17 mouse cellular contexts compared by ENCODE assay signal in the genomic region with DNA sequence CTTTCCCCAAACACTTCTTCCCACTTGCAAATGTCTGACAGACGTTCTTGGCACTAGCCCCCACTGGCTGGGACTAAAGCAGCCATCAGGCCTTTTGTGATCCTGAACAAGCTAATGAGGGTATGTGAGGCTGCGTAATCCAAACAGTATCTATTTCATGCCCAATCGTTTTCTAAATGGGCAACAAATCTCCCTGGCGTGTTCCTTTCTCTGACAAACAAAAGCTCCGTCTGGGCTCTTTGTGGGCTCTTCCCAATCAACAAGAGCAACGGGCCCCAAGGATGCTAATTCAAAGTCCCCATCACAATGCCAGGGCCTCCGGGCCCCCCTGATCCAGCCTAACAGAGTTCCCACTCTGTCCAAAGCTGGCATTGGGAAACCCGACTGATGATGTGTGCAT.
DNase-seq lines count a peak whose midpoint lies in the region; ATAC-seq and TF ChIP-seq lines count a peak whose summit lies in the region.
"Had no signal": no experiment of that assay in that cellular context is flagged by ENCODE, and none has a peak within 500 bp of the region (broad histone marks: within the 10 kb centered on the region; RNA-seq: fewer than 3 reads in every experiment).

No protein-coding gene starts in this region.

- DNase-seq in R1 (ENCODE audit: low read depth, low spot score): peak; percentile 19
- peak; percentile 19 for DNase-seq in embryo, embryonic 9.5 days (ENCODE audit: extremely low spot score)
- DNase-seq in midbrain, postnatal 0 days (ENCODE audit: low spot score): peak; percentile 57
- DNase-seq in B cell, adult 2 months: no peak
- no peak for DNase-seq in spleen, postnatal 4 days (ENCODE audit: low spot score in 2 of 2)
- DNase-seq in right cerebral cortex, postnatal 36 days (ENCODE audit: low spot score in 2 of 2): no peak
- DNase-seq: cerebellum, adult 9-10 months; gastrocnemius, postnatal 10 days; kidney, postnatal 10 days; liver, embryonic 13.5 days; lung, postnatal 4 days; right cerebral cortex, postnatal 14 days had no signal

- ATAC-seq in hindbrain, embryonic 12.5 days (ENCODE audit: low FRiP score): peak; percentile 87
- no peak for ATAC-seq in midbrain, postnatal 0 days (ENCODE audit: low FRiP score)
- no peak for ATAC-seq in activated CD4-positive, CD25-positive, alpha-beta regulatory T cell, adult 4 months
- ATAC-seq: CD4-positive, CD25-positive, alpha-beta regulatory T cell, adult 4 months had no signal

- peaks cover 24% of the 10 kb centered on the region for H3K4me1 ChIP-seq in hindbrain, embryonic 12.5 days
- H3K4me1 ChIP-seq in midbrain, postnatal 0 days (ENCODE audit: insufficient read depth, low read length): peaks cover 7% of the 10 kb centered on the region
- H3K4me1 ChIP-seq: stomach, embryonic 15.5 days had no signal

- no peak overlapping the region for H3K4me2 ChIP-seq in hindbrain, embryonic 12.5 days (replicated peaks)
- no peak overlapping the region for H3K4me2 ChIP-seq in midbrain, postnatal 0 days (ENCODE audit: low read depth, low read length, poor library complexity, severe bottlenecking)
- H3K4me2 ChIP-seq: heart, embryonic 11.5 days; liver, embryonic 13.5 days; stomach, embryonic 15.5 days had no signal

- H3K27me3 ChIP-seq in hindbrain, embryonic 12.5 days: peaks cover 84% of the 10 kb centered on the region
- H3K27me3 ChIP-seq in midbrain, postnatal 0 days (ENCODE audit: insufficient read depth, low read length): 0 out of 2 replicates have a peak, but pooled peaks cover 12% of the 10 kb centered on the region
- H3K27me3 ChIP-seq: stomach, embryonic 15.5 days had no signal

- H3K4me3 ChIP-seq in hindbrain, embryonic 12.5 days: no peak overlapping the region
- H3K4me3 ChIP-seq in midbrain, postnatal 0 days (ENCODE audit: low read depth, low read length): no peak overlapping the region
- H3K4me3 ChIP-seq: liver, embryonic 13.5 days; stomach, embryonic 15.5 days had no signal

- no peaks in the 10 kb centered on the region for H3K36me3 ChIP-seq in hindbrain, embryonic 12.5 days
- no peaks in the 10 kb centered on the region for H3K36me3 ChIP-seq in midbrain, postnatal 0 days (ENCODE audit: insufficient read depth, low read length)
- H3K36me3 ChIP-seq: liver, embryonic 13.5 days; stomach, embryonic 15.5 days had no signal

- H3K9me3 ChIP-seq in hindbrain, embryonic 12.5 days (replicated peaks): no peaks in the 10 kb centered on the region
- H3K9me3 ChIP-seq in midbrain, postnatal 0 days (ENCODE audit: low read length): no peaks in the 10 kb centered on the region
- H3K9me3 ChIP-seq: liver, embryonic 13.5 days; stomach, embryonic 15.5 days had no signal

- H3K27ac ChIP-seq in hindbrain, embryonic 12.5 days: no peak overlapping the region
- H3K27ac ChIP-seq in midbrain, postnatal 0 days (ENCODE audit: low read depth, low read length): no peak overlapping the region
- H3K27ac ChIP-seq: liver, embryonic 13.5 days; stomach, embryonic 15.5 days had no signal

- WGBS in hindbrain, embryonic 12.5 days: 21% methylated on average over 8 of the region's 8 CpGs
- WGBS in midbrain, postnatal 0 days: 33% methylated on average over 8 of the region's 8 CpGs

- no peak overlapping the region for H3K9ac ChIP-seq in hindbrain, embryonic 12.5 days
- no peak overlapping the region for H3K9ac ChIP-seq in midbrain, postnatal 0 days (replicated peaks; ENCODE audit: low read length, poor library complexity, severe bottlenecking)
- H3K9ac ChIP-seq: liver, embryonic 13.5 days; stomach, embryonic 15.5 days had no signal

- no peak for TF ChIP-seq CTCF in midbrain, postnatal 0 days (IDR thresholded peaks at IDR 0.05)

Comparison
In these comparisons a context has a peak if more than half of its experiments do, and no peak if none do; other contexts are left out.
1. DNase-seq: peak in R1 (single experiment), embryo, embryonic 9.5 days (single experiment) and midbrain, postnatal 0 days (single experiment); none in B cell, adult 2 months (0 of 2), spleen, postnatal 4 days (0 of 2) and right cerebral cortex, postnatal 36 days (0 of 2).